Mouse (Mus musculus) stomach, postnatal 0 days (tissue): ENCODE measurements around the gene Nfe2l3. TPM values are rescaled to one million over a fixed set of nuclear protein-coding genes. Genes with fewer than 3 reads are reported as not detected.
A peak's percentile ranks its signal among the peaks of the same experiment; 100 is the strongest.

ENCODE experiments used
- ATAC-seq: fragments of 200-750 bp; cut with Nextera tagmentation; 2 replicates; pipeline ENCODE4 v1.8.0; 2017; ENCODE audit not compliant: low FRiP score, low TSS enrichment
- DNase-seq: peaks from one replicate; pipeline ENCODE4 v3.0.0-alpha.2; 2016; ENCODE audit warnings: low spot score
- H3K27ac ChIP-seq: fragments of 300-500 bp; sonication (generic); replicated peaks from 2 replicates; pipeline ENCODE4 v1.5.1; 2014; ENCODE audit warnings: mild to moderate bottlenecking, control low read depth
- H3K27me3 ChIP-seq: fragments of 300-500 bp; sonication (generic); 2 replicates; pipeline ENCODE4 v1.6.1; 2014; ENCODE audit warnings: low read length; ENCODE audit not compliant: control insufficient read depth, insufficient read depth
- H3K36me3 ChIP-seq: fragments of 300-500 bp; sonication (generic); 2 replicates; pipeline ENCODE4 v1.6.1; 2014; ENCODE audit warnings: low read length, mixed read lengths; ENCODE audit not compliant: control insufficient read depth, insufficient read depth
- H3K4me1 ChIP-seq: fragments of 300-500 bp; sonication (generic); replicated peaks from 2 replicates; pipeline ENCODE4 v1.6.1; 2014; ENCODE audit warnings: antibody characterized with exemption; ENCODE audit not compliant: control insufficient read depth, insufficient read depth
- H3K4me2 ChIP-seq: fragments of 300-500 bp; sonication (generic); replicated peaks from 2 replicates; pipeline ENCODE4 v1.6.1; 2014; ENCODE audit warnings: low read depth, mild to moderate bottlenecking, control low read depth, moderate library complexity
- H3K4me3 ChIP-seq: fragments of 300-500 bp; sonication (generic); 2 replicates; pipeline ENCODE4 v1.5.1; 2014; ENCODE audit warnings: low read depth, low read length, control low read depth
- H3K9ac ChIP-seq: fragments of 300-500 bp; sonication (generic); 2 replicates; pipeline ENCODE4 v1.6.1; 2014; ENCODE audit warnings: mild to moderate bottlenecking, low read length, control low read depth, mixed read lengths
- H3K9me3 ChIP-seq: fragments of 300-500 bp; sonication (generic); 2 replicates; pipeline ENCODE4 v1.6.1; 2016; ENCODE audit warnings: low read length; ENCODE audit not compliant: control insufficient read depth
- CTCF ChIP-seq: IDR thresholded peaks from 2 replicates; pipeline ENCODE4 v1.5.1; 2016; ENCODE audit warnings: antibody characterized with exemption, low read depth, mild to moderate bottlenecking, moderate library complexity
- EP300 ChIP-seq: optimal IDR thresholded peaks from 2 replicates; pipeline ENCODE3; 2016; ENCODE audit warnings: antibody characterized with exemption
- WGBS: fragments of 180-500 bp; shearing (Covaris S2); extraction: QIAGEN DNeasy Blood & Tissue Kit; methylation state at CpG from one replicate; pipeline ENCODE4 v1.1.7; 2014; 5-methylcytosine and 5-hydroxymethylcytosine counted together
- polyA plus RNA-seq: library from polyadenylated mRNA; unstranded; fragments of >200 nt; fragmentation: Nextera tagmentation; extraction: Ambion mirVana; gene quantifications from 2 replicates; pipeline ENCODE4 v1.2.1, GENCODE M21; 2015

Gene Nfe2l3
- polyA plus RNA-seq, 1 experiment from 2014 or later = 19.6 TPM

GRCm38 (mm10) chr6:51395486-51395885 is 37.0 kb upstream of the Nfe2l3 start:
- no peaks in the 10 kb centered on the region for H3K27me3 ChIP-seq
- ATAC-seq (no peak), DNase-seq (no peak)
- peaks cover 7% of the 10 kb centered on the region; the same call in 1 of the 2 replicates for H3K4me1 ChIP-seq
- H3K9ac ChIP-seq = no peak overlapping the region
- no peak overlapping the region for H3K4me3 ChIP-seq
- no peaks in the 10 kb centered on the region for H3K9me3 ChIP-seq
- no peaks in the 10 kb centered on the region for H3K36me3 ChIP-seq
- TF ChIP-seq EP300 (no peak), CTCF (no peak)
- WGBS = 67% methylated on average over 9 of the region's 9 CpGs
- no peak overlapping the region for H3K4me2 ChIP-seq
- no peak overlapping the region for H3K27ac ChIP-seq

DNA sequence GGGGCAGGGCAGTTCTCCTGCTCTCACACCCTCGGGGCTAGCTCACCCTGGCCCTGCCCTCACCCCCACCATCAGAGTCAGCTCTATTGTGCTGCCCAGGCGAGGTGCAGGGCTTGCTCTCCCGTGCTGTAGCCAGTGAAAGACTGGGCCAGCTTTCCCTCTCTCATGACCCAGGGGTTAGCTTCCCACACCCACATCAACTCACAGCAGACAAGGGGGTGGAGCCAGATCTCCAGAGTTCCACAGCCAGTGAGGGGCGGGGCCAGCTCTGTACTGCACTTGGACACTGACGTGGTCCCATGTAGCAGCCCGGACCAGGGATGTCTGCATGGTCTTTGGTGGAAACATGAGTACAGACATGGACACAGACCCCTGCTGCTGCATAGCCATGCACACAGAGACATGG is 33.4 kb upstream of the Nfe2l3 start:
- Histone ChIP-seq H3K4me1 (peaks cover 5% of the 10 kb centered on the region; the same call in 1 of the 2 replicates), H3K9me3 (no peaks in the 10 kb centered on the region), H3K27me3 (no peaks in the 10 kb centered on the region), H3K9ac (no peak overlapping the region), H3K27ac (no peak overlapping the region), H3K36me3 (no peaks in the 10 kb centered on the region), H3K4me2 (no peak overlapping the region), H3K4me3 (no peak overlapping the region)
- ATAC-seq (peak; percentile 87), DNase-seq (peak; percentile 81)
- TF ChIP-seq EP300 = no peak
- no peak for TF ChIP-seq CTCF
- WGBS = 15% methylated on average over 6 of the region's 6 CpGs

DNA sequence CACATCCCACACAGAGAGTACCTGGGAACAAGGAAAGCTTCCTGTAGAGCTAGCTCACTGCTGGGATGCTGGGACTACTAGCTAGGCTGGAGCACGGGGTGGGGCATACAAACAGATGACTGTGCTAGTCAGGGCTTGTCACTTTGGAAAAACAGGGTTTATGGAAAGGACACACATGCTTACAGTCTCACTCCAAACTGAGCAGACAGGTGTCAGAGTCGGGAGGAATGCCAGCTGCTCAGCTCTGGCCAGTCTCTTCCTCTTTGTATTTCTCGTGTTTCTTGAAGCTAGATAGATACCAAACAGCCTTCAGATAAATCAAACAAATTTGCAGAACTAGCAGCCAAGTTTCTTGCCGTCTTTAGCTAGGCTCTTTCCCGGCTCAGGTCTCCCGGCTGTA is 31.2 kb upstream of the Nfe2l3 start:
- Histone ChIP-seq H3K4me3 (no peak overlapping the region), H3K27me3 (no peaks in the 10 kb centered on the region), H3K9ac (no peak overlapping the region), H3K9me3 (no peaks in the 10 kb centered on the region), H3K27ac (peak overlapping the region; percentile 45; the same call in 1 of the 2 replicates), H3K4me2 (peak overlapping the region; percentile 27; the same call in 1 of the 2 replicates), H3K36me3 (no peaks in the 10 kb centered on the region), H3K4me1 (peaks cover 5% of the 10 kb centered on the region; the same call in 1 of the 2 replicates)
- 13% methylated on average over 6 of the region's 6 CpGs for WGBS
- DNase-seq = peak; percentile 47
- TF ChIP-seq CTCF = no peak
- TF ChIP-seq EP300 = no peak
- ATAC-seq = peak; percentile 65

GRCm38 (mm10) chr6:51403598-51403997 is 28.9 kb upstream of the Nfe2l3 start:
- Histone ChIP-seq H3K4me1 (peaks cover 5% of the 10 kb centered on the region; the same call in 1 of the 2 replicates), H3K9me3 (no peaks in the 10 kb centered on the region), H3K36me3 (no peaks in the 10 kb centered on the region), H3K4me2 (no peak overlapping the region), H3K27me3 (no peaks in the 10 kb centered on the region), H3K4me3 (no peak overlapping the region), H3K9ac (no peak overlapping the region), H3K27ac (no peak overlapping the region)
- ATAC-seq (no peak), DNase-seq (no peak)
- WGBS = 83% methylated on average over 5 of the region's 5 CpGs
- no peak for TF ChIP-seq EP300

DNA sequence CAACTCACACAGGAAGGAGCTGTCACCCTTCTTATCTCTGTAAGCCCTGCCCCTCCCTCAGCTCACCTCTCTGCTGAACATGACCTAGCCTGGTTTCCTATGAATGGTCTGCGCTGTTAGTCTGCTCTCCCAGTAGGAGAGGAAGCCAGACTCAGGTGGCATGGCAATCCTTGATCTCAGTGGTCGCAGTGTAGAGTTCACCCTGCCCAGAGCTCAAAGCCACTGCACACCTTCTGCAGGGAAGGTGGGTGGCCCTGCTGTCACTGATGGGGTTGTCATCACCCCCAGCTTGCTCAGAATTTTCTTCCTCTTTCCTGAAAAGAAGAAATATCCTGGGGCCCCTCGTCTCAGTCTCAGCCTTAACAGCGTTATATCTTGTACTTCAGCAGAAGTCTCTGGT is 28.0 kb upstream of the Nfe2l3 start:
- no peak for TF ChIP-seq CTCF
- Histone ChIP-seq H3K36me3 (no peaks in the 10 kb centered on the region), H3K27ac (no peak overlapping the region), H3K9ac (no peak overlapping the region), H3K4me2 (no peak overlapping the region), H3K4me1 (no peaks in the 10 kb centered on the region), H3K9me3 (no peaks in the 10 kb centered on the region), H3K27me3 (no peaks in the 10 kb centered on the region), H3K4me3 (no peak overlapping the region)
- 58% methylated on average over 4 of the region's 4 CpGs for WGBS
- ATAC-seq (no peak), DNase-seq (peak; percentile 25)

- H3K27me3 ChIP-seq = no peaks in the 10 kb centered on the region
- no peaks in the 10 kb centered on the region for H3K9me3 ChIP-seq
- H3K4me3 ChIP-seq = no peak overlapping the region
- DNase-seq (no peak), ATAC-seq (no peak)
- no peak overlapping the region for H3K4me2 ChIP-seq
- no peak for TF ChIP-seq CTCF
- no peak for TF ChIP-seq EP300
- H3K36me3 ChIP-seq = no peaks in the 10 kb centered on the region
- H3K9ac ChIP-seq = no peak overlapping the region
- WGBS = 55% methylated on average over 1 of the region's 1 CpGs
- no peaks in the 10 kb centered on the region for H3K4me1 ChIP-seq
- H3K27ac ChIP-seq = no peak overlapping the region
These were observed 16.0 kb upstream of the Nfe2l3 start for GRCm38 (mm10) chr6:51416433-51416832.
